In the genomic region with DNA sequence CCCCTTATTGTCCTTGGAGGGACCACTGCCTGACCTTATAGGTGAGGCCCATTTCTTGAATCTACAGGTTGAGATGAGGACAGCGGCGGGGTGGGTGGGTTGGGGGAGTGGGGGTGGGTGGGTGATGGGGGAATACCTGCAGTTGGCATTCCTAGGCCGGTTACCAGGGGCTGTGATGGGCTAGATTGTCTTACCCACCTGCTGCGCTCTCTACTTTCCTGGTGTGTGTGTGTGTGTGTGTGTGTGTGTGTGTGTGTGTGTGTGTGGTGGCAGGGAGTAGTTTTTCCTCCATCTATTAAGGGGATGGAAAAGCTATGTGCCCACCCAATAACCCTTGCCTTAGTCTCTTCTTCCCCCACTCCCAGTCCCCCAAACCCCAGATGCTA, we compare ENCODE assay signal across 18 mouse cellular contexts. TPM values are rescaled to one million over a fixed set of nuclear protein-coding genes. Genes with fewer than 3 reads are reported as not detected.
DNase-seq lines count a peak whose midpoint lies in the region; ATAC-seq lines count a peak whose summit lies in the region.
"Had no signal": no experiment of that assay in that cellular context is flagged by ENCODE, and none has a peak within 500 bp of the region (broad histone marks: within the 10 kb centered on the region; RNA-seq: fewer than 3 reads in every experiment).

No protein-coding gene starts in this region.

- H3K9me3 ChIP-seq in neural tube, embryonic 11.5 days (ENCODE audit: control insufficient read depth, low read length), result no peaks in the 10 kb centered on the region
- H3K9me3 ChIP-seq in hindbrain, embryonic 12.5 days (replicated peaks), result no peaks in the 10 kb centered on the region
- no peaks in the 10 kb centered on the region for H3K9me3 ChIP-seq in midbrain, embryonic 10.5 days (replicated peaks)
- no peaks in the 10 kb centered on the region for H3K9me3 ChIP-seq in neural tube, embryonic 15.5 days (replicated peaks)
- H3K9me3 ChIP-seq: heart, embryonic 12.5 days had no signal

- peak overlapping the region; percentile 40 for H3K4me2 ChIP-seq in neural tube, embryonic 11.5 days (ENCODE audit: low read depth)
- H3K4me2 ChIP-seq in hindbrain, embryonic 12.5 days (replicated peaks), result peak overlapping the region; percentile 52
- peak overlapping the region; percentile 32; the same call in 1 of the 2 replicates for H3K4me2 ChIP-seq in neural tube, embryonic 15.5 days
- H3K4me2 ChIP-seq: heart, embryonic 12.5 days had no signal

- DNase-seq in neural tube, embryonic 11.5 days (ENCODE audit: low spot score), result no peak
- DNase-seq in neural tube, embryonic 10.5 days (ENCODE audit: extremely low spot score, low spot score), result no peak
- no peak for DNase-seq in midbrain, embryonic 10.5 days (ENCODE audit: low spot score)
- DNase-seq in testis, postnatal 10 days (ENCODE audit: low spot score), result no peak
- DNase-seq in MN1 (ENCODE audit: low spot score), result no peak
- DNase-seq: gastrocnemius, adult 2 months; lung, postnatal 14 days; spleen, adult 18-20 months had no signal

- 4% methylated on average over 4 of the region's 4 CpGs for WGBS in neural tube, embryonic 11.5 days
- 10% methylated on average over 4 of the region's 4 CpGs for WGBS in hindbrain, embryonic 12.5 days
- WGBS in midbrain, embryonic 10.5 days, result 7% methylated on average over 4 of the region's 4 CpGs
- 11% methylated on average over 4 of the region's 4 CpGs for WGBS in neural tube, embryonic 15.5 days

- no peak overlapping the region for H3K9ac ChIP-seq in neural tube, embryonic 11.5 days (ENCODE audit: low read length)
- H3K9ac ChIP-seq in hindbrain, embryonic 12.5 days, result 0 out of 2 replicates have a peak overlapping the region, but pooled peaks have one; percentile 45
- H3K9ac ChIP-seq in neural tube, embryonic 15.5 days (replicated peaks), result no peak overlapping the region
- H3K9ac ChIP-seq: heart, embryonic 12.5 days had no signal

- peaks cover 65% of the 10 kb centered on the region for H3K27me3 ChIP-seq in neural tube, embryonic 11.5 days (ENCODE audit: control insufficient read depth, insufficient read depth, low read length)
- peaks cover 67% of the 10 kb centered on the region for H3K27me3 ChIP-seq in hindbrain, embryonic 12.5 days
- peaks cover 100% of the 10 kb centered on the region for H3K27me3 ChIP-seq in midbrain, embryonic 10.5 days (ENCODE audit: low read depth, poor library complexity, severe bottlenecking)
- H3K27me3 ChIP-seq in neural tube, embryonic 15.5 days (replicated peaks), result peaks cover 77% of the 10 kb centered on the region
- H3K27me3 ChIP-seq: Patski had no signal

- H3K4me1 ChIP-seq in neural tube, embryonic 11.5 days (ENCODE audit: control insufficient read depth, insufficient read depth, low read length), result peaks cover 6% of the 10 kb centered on the region
- H3K4me1 ChIP-seq in hindbrain, embryonic 12.5 days, result peaks cover 17% of the 10 kb centered on the region
- peaks cover 66% of the 10 kb centered on the region for H3K4me1 ChIP-seq in midbrain, embryonic 10.5 days
- 0 out of 2 replicates have a peak, but pooled peaks cover 4% of the 10 kb centered on the region for H3K4me1 ChIP-seq in neural tube, embryonic 15.5 days
- H3K4me1 ChIP-seq: heart, embryonic 12.5 days had no signal

- H3K27ac ChIP-seq in neural tube, embryonic 11.5 days (ENCODE audit: low read depth, low read length), result no peak overlapping the region
- no peak overlapping the region; the same call in 1 of the 2 replicates for H3K27ac ChIP-seq in hindbrain, embryonic 12.5 days
- peak overlapping the region; percentile 43 for H3K27ac ChIP-seq in midbrain, embryonic 10.5 days (replicated peaks)
- H3K27ac ChIP-seq in neural tube, embryonic 15.5 days (replicated peaks), result peak overlapping the region; percentile 7; the same call in 1 of the 2 replicates
- H3K27ac ChIP-seq: gastrocnemius, adult 2 months; kidney, postnatal 0 days; stomach, postnatal 0 days had no signal

- ATAC-seq in neural tube, embryonic 11.5 days (ENCODE audit: insufficient read depth, low FRiP score, low TSS enrichment), result no peak
- no peak for ATAC-seq in hindbrain, embryonic 12.5 days (ENCODE audit: low FRiP score)
- ATAC-seq in neural tube, embryonic 15.5 days (ENCODE audit: low FRiP score), result no peak
- ATAC-seq in megakaryocyte, adult 5-6 weeks (ENCODE audit: poor library complexity, severe bottlenecking), result no peak
- ATAC-seq: Patski had no signal

- H3K4me3 ChIP-seq in neural tube, embryonic 11.5 days (ENCODE audit: low read depth, low read length), result no peak overlapping the region; the same call in 1 of the 2 replicates
- H3K4me3 ChIP-seq in hindbrain, embryonic 12.5 days, result 0 out of 2 replicates have a peak overlapping the region, but pooled peaks have one; percentile 20
- H3K4me3 ChIP-seq in midbrain, embryonic 10.5 days, result peak overlapping the region; percentile 44
- no peak overlapping the region for H3K4me3 ChIP-seq in neural tube, embryonic 15.5 days (replicated peaks)
- H3K4me3 ChIP-seq: erythroblast, embryonic 14.5 days; gastrocnemius, adult 2 months; heart, embryonic 12.5 days had no signal

- H3K36me3 ChIP-seq in neural tube, embryonic 11.5 days (ENCODE audit: control insufficient read depth, insufficient read depth, low read length), result no peaks in the 10 kb centered on the region
- H3K36me3 ChIP-seq in hindbrain, embryonic 12.5 days, result no peaks in the 10 kb centered on the region
- H3K36me3 ChIP-seq in midbrain, embryonic 10.5 days, result no peaks in the 10 kb centered on the region
- H3K36me3 ChIP-seq in neural tube, embryonic 15.5 days, result no peaks in the 10 kb centered on the region
- H3K36me3 ChIP-seq: heart, embryonic 12.5 days had no signal

RNA-seq across cellular contexts. Expression of gene Gm10837, which starts 5.9 kb away (rescaled TPM):
- 0.51 and 0.54 TPM in 2 replicates for polyA plus RNA-seq in neural tube, embryonic 11.5 days (2014; fragmentation: Nextera tagmentation; extraction: Ambion mirVana)
- polyA plus RNA-seq in hindbrain, embryonic 12.5 days (2016; fragmentation: Nextera tagmentation; extraction: Ambion mirVana), result 0.55 and 0.58 TPM in 2 replicates
- polyA plus RNA-seq in midbrain, embryonic 10.5 days (2016; fragmentation: Nextera tagmentation; extraction: Ambion mirVana), result 0.07 and 0.25 TPM in 2 replicates
- polyA plus RNA-seq in neural tube, embryonic 15.5 days (2015; fragmentation: Nextera tagmentation; extraction: Ambion mirVana), result 0.23 and 0.27 TPM in 2 replicates
- total RNA-seq in megakaryocyte, adult 5-6 weeks (2015), result not detected in 2 replicates
- not detected in 2 replicates for total RNA-seq in megakaryocyte, adult 5-6 weeks (2017)
- total RNA-seq: adrenal gland, adult 18-20 months; gastrocnemius, adult 2 months; liver, adult 2 months had no signal
- polyA plus RNA-seq: erythroblast, embryonic 14.5 days; heart, embryonic 12.5 days; kidney, postnatal 0 days; liver, adult 2 months; Patski; stomach, postnatal 0 days had no signal

RNA-seq across cellular contexts. Expression of gene Zic2, which starts 9.2 kb away (rescaled TPM):
- polyA plus RNA-seq in neural tube, embryonic 11.5 days (2014; fragmentation: Nextera tagmentation; extraction: Ambion mirVana), result 6.3 and 7.6 TPM in 2 replicates
- 18.3 TPM in 2 replicates for polyA plus RNA-seq in hindbrain, embryonic 12.5 days (2016; fragmentation: Nextera tagmentation; extraction: Ambion mirVana)
- polyA plus RNA-seq in midbrain, embryonic 10.5 days (2016; fragmentation: Nextera tagmentation; extraction: Ambion mirVana), result 5.7 and 6.4 TPM in 2 replicates
- 5.1 and 6.8 TPM in 2 replicates for polyA plus RNA-seq in neural tube, embryonic 15.5 days (2015; fragmentation: Nextera tagmentation; extraction: Ambion mirVana)
- not detected in 2 replicates for total RNA-seq in megakaryocyte, adult 5-6 weeks (2015)
- total RNA-seq in megakaryocyte, adult 5-6 weeks (2017), result not detected in 2 replicates
- total RNA-seq: adrenal gland, adult 18-20 months; gastrocnemius, adult 2 months; liver, adult 2 months had no signal
- polyA plus RNA-seq: erythroblast, embryonic 14.5 days; heart, embryonic 12.5 days; kidney, postnatal 0 days; liver, adult 2 months; stomach, postnatal 0 days had no signal

RNA-seq across cellular contexts. Expression of gene Zic5, which starts 19.0 kb away (rescaled TPM):
- polyA plus RNA-seq in neural tube, embryonic 11.5 days (2014; fragmentation: Nextera tagmentation; extraction: Ambion mirVana), result 10.3 and 10.8 TPM in 2 replicates
- 18.1 and 25.0 TPM in 2 replicates for polyA plus RNA-seq in hindbrain, embryonic 12.5 days (2016; fragmentation: Nextera tagmentation; extraction: Ambion mirVana)
- 13.6 and 15.3 TPM in 2 replicates for polyA plus RNA-seq in midbrain, embryonic 10.5 days (2016; fragmentation: Nextera tagmentation; extraction: Ambion mirVana)
- 3.9 and 6.2 TPM in 2 replicates for polyA plus RNA-seq in neural tube, embryonic 15.5 days (2015; fragmentation: Nextera tagmentation; extraction: Ambion mirVana)
- total RNA-seq in megakaryocyte, adult 5-6 weeks (2015), result not detected in 2 replicates
- not detected in 2 replicates for total RNA-seq in megakaryocyte, adult 5-6 weeks (2017)
- total RNA-seq: adrenal gland, adult 18-20 months; gastrocnemius, adult 2 months; liver, adult 2 months had no signal
- polyA plus RNA-seq: liver, adult 2 months; stomach, postnatal 0 days had no signal

RNA-seq across cellular contexts. Expression of gene Gm5089, which starts 33.5 kb away (rescaled TPM):
- 0.23 and 0.35 TPM in 2 replicates for polyA plus RNA-seq in neural tube, embryonic 11.5 days (2014; fragmentation: Nextera tagmentation; extraction: Ambion mirVana)
- 2.8 and 4.0 TPM in 2 replicates for polyA plus RNA-seq in hindbrain, embryonic 12.5 days (2016; fragmentation: Nextera tagmentation; extraction: Ambion mirVana)
- polyA plus RNA-seq in midbrain, embryonic 10.5 days (2016; fragmentation: Nextera tagmentation; extraction: Ambion mirVana), result 0.82 and 1.3 TPM in 2 replicates
- 0.14 and 0.60 TPM in 2 replicates for polyA plus RNA-seq in neural tube, embryonic 15.5 days (2015; fragmentation: Nextera tagmentation; extraction: Ambion mirVana)
- not detected in 2 replicates for total RNA-seq in megakaryocyte, adult 5-6 weeks (2015)
- not detected in 2 replicates for total RNA-seq in megakaryocyte, adult 5-6 weeks (2017)
- total RNA-seq: adrenal gland, adult 18-20 months; gastrocnemius, adult 2 months; liver, adult 2 months had no signal
- polyA plus RNA-seq: erythroblast, embryonic 14.5 days; heart, embryonic 12.5 days; kidney, postnatal 0 days; liver, adult 2 months; Patski; stomach, postnatal 0 days had no signal

RNA-seq across cellular contexts. Expression of gene Pcca, which starts 49.7 kb away (rescaled TPM):
- polyA plus RNA-seq in neural tube, embryonic 11.5 days (2014; fragmentation: Nextera tagmentation; extraction: Ambion mirVana), result 33.1 and 33.4 TPM in 2 replicates
- polyA plus RNA-seq in hindbrain, embryonic 12.5 days (2016; fragmentation: Nextera tagmentation; extraction: Ambion mirVana), result 33.4 and 34.9 TPM in 2 replicates
- 30.5 TPM in 2 replicates for polyA plus RNA-seq in midbrain, embryonic 10.5 days (2016; fragmentation: Nextera tagmentation; extraction: Ambion mirVana)
- 27.5 and 28.1 TPM in 2 replicates for polyA plus RNA-seq in neural tube, embryonic 15.5 days (2015; fragmentation: Nextera tagmentation; extraction: Ambion mirVana)
- 25.3 and 27.3 TPM in 2 replicates for total RNA-seq in megakaryocyte, adult 5-6 weeks (2015)
- total RNA-seq in megakaryocyte, adult 5-6 weeks (2017), result 22.8 and 25.4 TPM in 2 replicates

Comparison
In these comparisons a context has a peak if more than half of its experiments do, and no peak if none do; other contexts are left out.
1. H3K27ac ChIP-seq: peak in midbrain, embryonic 10.5 days (single experiment) and neural tube, embryonic 15.5 days (single experiment); none in neural tube, embryonic 11.5 days (single experiment) and hindbrain, embryonic 12.5 days (single experiment).
2. H3K4me3 ChIP-seq: peak in hindbrain, embryonic 12.5 days (single experiment) and midbrain, embryonic 10.5 days (single experiment); none in neural tube, embryonic 11.5 days (single experiment) and neural tube, embryonic 15.5 days (single experiment).
3. Peak in every context shown above with its lines, with median percentiles within 50 percentile points of each other: H3K4me2 ChIP-seq.